Mouse (Mus musculus): ENCODE measurements around the gene St6galnac3.
"Not testable (repeated sequence)": the region's sequence is repeated elsewhere in the genome, so short reads cannot be mapped to it uniquely, and the experiment has no call there.

St6galnac3 gene

DNA sequence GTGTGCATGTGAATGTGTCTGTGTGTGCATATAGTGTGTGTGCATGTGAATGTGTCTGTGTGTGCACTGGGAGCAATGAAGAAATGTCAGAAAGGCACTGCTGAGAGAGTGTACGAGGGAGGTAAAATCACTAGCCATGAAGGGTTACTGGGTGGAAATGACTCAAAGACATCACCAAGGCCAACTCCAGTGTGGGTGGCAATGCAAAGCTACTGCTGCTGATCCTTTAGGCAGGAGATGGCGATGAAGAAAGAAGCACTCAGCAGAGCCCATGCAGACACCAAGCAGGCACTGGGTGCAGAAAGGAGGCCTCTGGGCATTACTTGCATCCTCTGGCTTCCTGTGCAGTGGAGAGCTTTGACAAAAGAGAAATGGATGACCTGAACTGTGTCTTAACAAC lies 310.8 kb downstream of the St6galnac3 start:
- ATAC-seq (ENCODE audit: low TSS enrichment): peak; percentile 58

DNA sequence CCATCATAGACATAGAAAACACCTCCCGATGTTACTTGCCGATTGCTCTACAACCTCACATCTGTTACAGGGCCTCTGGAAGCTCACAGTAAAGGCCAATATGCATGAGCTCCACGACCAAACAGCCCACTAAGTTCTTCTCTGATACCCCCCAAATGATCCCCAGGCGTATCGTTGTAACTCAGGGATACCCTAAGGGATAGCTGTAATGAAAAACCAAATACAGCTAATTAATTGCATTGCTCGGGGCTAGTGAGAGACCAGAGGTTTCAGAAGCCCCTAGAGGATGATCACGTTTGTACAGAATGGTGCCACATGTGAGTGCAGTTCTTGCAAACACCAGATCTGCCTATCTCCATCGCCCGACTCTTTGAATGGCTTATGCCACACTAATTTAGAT lies 315.7 kb downstream of the St6galnac3 start:
- ATAC-seq (ENCODE audit: low TSS enrichment): no peak

DNA sequence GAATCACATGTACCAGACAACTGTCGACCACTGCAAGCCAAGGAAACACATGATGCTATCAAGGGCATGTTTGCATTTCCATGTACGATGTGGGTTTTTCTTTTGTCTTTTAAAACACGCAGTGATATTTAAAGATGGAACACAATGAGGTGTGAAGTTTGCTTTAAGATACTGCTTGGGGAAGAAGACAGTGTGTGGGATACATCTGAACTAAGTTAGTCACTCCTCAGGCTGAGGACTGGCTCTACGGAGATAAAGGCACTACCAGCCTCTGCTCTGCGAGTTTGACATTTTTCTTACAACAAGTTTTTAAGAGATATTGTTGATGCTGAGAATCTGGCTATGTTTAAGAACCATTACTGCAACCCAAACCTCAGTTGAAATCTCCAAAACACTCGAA lies 316.6 kb downstream of the St6galnac3 start:
- ATAC-seq (ENCODE audit: low TSS enrichment): peak; percentile 85

DNA sequence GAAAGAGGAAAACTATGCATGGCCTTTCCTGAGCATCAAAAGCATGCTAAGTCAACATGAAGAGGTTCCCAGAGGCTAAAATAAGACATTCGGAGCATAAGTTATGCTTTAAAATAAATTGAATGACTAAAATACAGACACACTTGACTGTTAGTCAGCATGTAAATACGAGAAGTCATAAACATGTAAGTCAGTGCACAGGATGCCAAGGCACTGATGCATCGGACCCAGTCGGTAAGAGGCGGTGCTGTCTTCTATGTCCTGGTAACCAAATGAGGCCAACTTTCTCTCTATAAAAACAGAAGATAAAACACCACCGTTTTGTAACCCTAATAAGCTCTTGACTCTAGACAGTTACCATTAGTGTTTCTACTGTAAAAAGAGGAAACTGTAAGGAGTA lies 317.3 kb downstream of the St6galnac3 start:
- no peak for ATAC-seq (ENCODE audit: low TSS enrichment)

DNA sequence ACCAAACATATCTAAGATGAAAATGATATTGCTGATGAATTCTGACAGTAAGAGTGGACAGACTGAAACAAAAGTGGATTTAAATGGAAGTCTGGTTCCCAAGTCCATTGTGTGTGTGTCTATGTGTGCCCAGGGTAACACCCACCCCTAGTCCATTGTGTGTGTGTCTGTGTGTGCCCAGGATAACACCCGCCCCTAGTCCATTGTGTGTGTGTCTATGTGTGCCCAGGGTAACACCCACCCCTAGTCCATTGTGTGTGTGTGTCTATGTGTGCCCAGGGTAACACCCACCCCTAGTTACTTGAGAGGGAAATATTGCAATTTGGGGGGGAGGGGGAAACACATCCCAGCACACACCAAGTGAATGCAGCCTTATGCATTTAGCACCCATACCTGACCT lies 318.1 kb downstream of the St6galnac3 start:
- no peak for ATAC-seq (ENCODE audit: low TSS enrichment)

DNA sequence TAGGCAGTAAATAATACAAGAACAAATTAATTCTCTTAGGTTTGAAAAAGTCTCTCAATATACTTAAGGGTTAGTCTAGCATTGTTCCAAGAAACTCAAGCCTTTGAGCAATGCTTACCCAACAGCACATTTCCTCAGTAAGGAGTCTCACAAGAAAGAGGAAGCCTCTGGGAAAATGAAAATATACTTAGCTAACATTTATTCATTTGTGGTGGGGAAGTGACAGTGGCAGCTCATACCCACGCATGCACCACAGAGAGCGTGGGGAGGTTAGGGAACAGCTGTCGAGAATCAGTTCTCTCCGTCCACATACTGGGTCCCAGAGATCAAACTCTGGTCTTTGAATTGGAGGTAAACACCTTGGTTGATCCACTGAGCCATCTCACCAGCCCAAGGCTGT lies 318.8 kb downstream of the St6galnac3 start:
- ATAC-seq (ENCODE audit: low TSS enrichment): peak; percentile 38; the same call in 1 of the 2 replicates

DNA sequence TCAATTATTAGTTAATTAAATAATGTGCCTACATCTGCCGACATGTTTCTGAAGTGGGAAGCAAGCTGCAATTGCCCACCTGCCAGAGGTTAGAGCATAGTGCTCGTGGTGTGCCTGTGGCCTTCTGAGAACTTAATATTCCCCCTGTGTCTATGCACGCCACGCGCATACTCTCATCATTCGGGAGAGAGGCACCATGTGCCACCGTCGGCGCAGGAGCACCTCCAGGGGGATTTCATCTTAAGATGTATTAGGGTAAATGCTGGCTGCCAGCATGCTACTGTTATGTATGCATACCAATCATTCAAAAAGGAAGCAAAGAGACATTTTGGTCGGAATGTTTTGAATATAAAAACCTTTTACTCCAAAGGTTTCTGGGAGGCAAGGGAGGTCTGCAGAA lies 319.3 kb downstream of the St6galnac3 start:
- no peak for ATAC-seq (ENCODE audit: low TSS enrichment)

DNA sequence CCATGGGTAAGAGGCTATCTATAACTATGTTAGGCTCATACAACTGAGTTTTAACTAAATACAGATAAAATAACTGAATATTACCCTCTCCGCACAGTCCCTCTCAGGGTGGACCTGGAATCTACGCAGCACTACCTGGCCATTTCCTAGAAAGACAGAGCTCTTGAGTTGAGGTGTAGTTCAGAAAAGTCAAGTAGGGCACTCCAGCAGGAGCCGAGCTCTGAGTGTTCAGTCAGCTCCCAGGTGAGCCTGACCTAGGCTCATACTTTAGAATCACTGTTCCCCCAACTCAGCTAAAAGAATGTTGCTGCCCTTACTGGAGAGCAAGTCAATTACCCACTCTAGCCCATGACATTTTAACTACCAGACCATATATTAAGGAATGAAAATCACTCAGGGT lies 324.7 kb downstream of the St6galnac3 start:
- no peak for ATAC-seq (ENCODE audit: low TSS enrichment)

DNA sequence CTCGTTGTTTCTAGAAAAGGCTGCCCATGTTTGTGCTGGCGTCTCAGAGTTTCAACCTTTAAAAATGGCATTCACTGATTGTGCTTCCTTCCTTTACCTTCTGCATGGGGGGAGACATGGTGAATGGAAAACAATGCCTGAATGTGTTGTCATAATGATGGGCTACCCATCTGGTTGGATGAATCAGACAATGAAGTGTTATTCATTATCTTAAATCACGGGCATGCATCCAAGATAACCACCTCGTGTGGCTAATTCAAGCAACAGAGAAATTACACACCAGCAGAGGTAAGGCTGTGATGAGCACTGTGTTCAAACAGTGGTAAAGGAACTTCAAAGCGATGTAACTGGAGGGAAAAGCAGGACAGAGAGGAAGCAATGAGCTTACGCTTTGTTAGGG lies 325.4 kb downstream of the St6galnac3 start:
- ATAC-seq (ENCODE audit: low TSS enrichment): no peak

DNA sequence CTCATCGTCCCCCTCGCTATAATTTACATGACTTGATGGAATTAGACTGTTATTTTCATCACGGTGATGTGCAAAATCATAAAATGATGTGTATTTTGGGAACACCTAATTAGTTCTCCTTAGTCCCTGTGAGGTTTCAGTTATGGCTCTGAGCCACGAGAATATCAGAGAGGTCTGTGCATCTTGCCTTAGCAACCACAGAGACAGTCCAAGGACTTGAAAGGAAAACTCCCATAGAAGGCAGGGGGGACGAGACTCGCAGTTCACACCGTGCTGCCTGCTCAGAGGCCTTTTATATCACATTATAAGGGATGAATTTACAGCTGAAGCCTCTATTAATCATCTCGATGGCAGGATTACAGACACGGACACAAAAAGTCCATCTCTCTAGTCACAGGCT lies 327.2 kb downstream of the St6galnac3 start:
- ATAC-seq (ENCODE audit: low TSS enrichment): no peak

DNA sequence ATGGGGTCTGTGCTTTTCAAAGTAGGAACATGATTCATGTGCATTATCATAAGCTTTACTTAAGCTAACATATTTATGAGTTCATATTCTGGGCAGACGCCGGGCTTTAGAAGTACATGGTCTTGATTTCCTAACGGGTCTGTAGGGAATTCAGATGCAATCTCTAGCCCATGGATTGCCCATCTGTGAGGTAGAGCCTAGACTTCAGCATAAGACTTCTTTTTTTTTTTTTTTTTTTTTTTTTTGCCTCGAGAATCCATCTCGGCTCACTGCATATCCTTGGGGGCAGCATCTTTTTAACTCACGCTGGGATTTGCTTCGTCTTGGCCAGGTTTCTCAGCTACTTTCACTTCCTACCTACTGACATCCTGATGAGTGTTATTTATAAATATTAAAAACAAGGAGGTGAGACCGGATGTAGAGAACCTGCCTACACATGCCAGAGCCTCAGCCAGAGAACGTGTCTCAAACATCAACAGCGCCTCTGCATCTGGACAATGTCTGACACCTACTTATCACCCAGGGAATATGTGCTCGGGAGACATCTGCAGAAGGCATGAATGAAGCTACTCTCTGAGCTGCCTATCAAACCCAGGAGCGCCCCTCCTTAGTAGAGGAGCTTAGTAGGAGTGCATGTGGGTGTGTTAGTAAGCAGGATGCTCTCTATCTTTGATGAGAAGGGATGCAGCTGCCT lies 328.5 kb downstream of the St6galnac3 start:
- ATAC-seq (ENCODE audit: low TSS enrichment): peak; percentile 63

DNA sequence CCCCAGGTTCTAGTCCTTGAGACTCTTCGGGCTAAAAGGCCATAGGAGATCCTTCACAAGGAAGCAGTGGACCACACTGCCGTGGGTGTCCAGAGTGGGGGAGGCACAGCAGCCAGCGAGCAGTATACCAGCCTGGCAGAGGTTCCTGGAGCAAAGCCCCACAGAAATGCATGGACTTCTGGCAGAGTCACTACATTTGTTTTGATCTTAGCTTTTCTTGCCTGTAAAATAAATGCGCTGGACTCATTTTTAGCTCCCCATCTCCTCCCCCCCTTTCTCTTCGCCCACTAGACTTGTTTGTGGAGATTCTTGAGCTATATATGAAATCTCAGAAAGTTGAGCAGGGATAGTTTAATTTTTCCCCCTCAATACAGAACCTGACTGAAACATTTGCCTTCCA lies 329.6 kb downstream of the St6galnac3 start:
- peak; percentile 82 for ATAC-seq (ENCODE audit: low TSS enrichment)

DNA sequence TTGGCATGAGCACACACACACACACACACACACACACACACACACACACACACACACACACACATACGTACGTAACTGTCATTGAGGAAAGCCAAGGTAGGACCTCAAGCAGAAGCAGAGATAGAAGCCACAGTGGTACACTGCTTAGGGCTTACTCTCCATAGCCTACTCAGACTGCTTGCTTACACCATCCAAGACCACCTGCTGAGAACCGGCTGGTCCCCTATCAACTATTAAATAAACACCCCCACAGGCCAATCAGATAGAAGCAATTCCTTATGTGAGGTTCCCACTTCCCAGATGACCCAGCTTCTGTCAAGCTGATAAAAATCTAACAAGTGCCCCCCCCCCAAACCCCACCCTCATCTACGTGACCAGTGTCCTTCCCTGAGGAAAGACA lies 330.2 kb downstream of the St6galnac3 start:
- ATAC-seq (ENCODE audit: low TSS enrichment): no peak

DNA sequence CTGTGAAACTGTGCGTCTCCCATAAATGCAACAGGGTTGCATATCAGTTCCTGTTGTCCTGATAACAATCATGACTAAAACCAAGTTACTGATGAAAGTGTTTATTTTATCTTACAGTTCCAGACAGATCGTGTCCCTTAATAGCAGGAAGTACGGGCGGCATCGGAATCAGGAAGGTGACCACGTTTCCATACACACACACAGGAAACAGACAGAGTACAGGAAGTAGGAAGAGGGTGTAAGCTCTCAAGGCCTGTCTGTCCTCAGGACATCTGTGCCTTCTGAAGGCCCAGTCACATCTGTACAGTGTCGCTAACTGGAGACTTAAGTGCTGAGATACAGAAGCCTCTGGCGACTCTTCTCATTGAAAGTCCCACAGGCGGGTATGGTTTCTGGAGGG lies 330.8 kb downstream of the St6galnac3 start:
- no peak for ATAC-seq (ENCODE audit: low TSS enrichment)

DNA sequence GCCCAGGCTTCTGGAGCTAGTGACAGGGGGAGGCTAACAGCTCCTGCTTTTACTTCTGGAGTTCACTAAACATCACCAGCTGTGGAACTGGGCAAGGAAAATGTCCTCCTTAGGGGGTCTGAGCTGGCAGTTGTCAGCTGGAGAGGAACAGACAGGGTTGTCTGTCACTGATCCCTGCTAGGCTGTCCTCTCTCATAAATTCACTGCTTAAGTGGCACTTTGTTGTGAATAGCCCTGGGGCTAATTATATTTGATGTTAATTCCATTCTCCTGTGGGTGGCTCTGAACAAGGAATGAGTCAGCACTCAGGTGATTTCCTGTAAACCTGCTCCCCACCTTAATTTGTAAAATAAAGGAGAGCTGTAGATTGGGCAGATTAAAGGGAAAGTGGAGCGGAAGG lies 333.5 kb downstream of the St6galnac3 start:
- not testable (repeated sequence) for ATAC-seq (ENCODE audit: low TSS enrichment)

DNA sequence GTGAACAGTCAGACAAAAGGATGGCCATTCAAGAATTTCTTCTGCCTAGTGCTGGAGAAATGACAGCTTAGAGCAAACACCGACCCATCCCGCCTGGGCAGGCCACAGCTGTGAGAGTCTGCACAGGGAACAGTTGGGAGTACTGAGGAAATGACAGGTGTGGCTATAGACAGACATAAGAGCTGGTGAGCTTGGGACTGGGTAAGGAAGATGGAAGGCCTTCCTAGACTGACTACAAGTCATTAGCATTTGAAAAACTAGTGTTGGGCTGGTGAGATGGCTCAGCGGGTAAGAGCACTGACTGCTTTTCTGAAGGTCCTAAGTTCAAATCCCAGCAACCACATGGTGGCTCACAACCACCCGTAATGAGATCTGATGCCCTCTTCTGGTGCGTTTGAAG lies 340.3 kb downstream of the St6galnac3 start:
- not testable (repeated sequence) for ATAC-seq (ENCODE audit: low TSS enrichment)

DNA sequence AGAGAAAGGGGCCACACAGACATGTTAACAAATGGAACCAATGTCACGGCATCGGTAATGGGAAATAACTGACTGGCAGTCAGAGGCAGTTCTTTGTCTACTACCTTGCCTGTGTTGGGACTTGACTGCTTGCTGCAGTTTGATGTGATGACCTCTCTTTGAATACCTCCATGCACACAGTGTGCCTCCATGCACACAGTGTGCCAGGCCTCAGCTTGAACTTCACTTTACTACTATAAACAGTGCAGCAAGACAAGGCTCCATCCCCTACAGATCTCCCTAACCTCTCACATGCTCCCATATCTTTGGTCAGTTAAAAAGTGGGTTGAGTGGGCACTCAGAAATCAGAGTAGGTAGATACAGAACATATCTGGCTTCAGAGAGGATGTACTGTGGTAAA lies 341.3 kb downstream of the St6galnac3 start:
- ATAC-seq (ENCODE audit: low TSS enrichment): no peak

DNA sequence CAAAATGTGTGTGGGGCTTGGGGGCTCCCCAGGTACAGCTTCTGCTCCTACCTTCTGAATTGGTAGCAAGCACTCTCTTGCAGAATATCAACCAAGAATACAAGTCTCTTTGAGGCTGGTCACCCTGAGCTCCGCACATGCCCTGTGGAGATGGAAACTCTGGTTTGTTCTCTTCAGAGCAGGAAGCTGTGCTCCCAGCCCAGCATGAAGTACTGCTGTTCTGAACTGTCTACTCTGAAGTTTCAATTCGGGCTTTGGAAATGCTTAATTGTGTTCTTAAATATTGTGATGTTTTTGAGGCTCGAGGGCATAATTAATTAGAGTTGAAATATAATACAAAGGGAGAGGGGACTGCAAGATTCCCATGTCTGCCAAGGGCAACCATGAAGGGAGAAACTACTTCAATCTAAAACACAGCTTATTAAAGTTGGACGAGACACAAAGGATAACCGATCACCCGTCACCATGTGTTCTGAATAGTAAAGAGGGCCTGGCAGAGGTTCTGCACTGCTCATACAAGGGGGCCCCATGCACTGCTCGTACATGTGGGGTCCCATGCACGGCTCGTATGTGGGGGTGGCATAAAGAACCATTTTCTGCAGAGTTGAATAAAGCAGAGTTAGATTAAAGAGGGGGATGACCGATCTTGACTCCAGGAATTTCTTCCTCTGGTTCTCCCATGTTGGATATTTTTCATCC lies 359.8 kb downstream of the St6galnac3 start:
- no peak for ATAC-seq (ENCODE audit: low TSS enrichment)

DNA sequence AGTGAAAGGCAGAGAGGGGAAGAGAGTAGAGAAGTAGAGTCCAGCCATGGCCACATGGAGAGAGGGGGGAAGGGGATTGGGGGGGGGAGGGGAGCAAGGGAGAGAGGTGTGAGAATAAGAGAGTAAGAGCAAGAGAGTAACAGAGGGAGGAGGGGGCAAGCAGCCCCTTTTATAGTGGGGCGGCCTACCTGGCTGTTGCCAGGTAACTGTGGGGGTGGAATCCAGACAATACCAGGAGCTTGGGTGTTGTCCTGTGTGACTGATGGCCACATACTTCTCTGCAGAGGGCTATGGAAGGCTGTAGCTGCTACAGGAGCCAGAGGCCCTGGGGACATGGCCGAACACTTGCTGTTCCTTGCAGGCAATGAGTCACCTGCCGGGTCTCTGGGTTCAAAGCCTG lies 360.6 kb downstream of the St6galnac3 start:
- ATAC-seq (ENCODE audit: low TSS enrichment): no peak

DNA sequence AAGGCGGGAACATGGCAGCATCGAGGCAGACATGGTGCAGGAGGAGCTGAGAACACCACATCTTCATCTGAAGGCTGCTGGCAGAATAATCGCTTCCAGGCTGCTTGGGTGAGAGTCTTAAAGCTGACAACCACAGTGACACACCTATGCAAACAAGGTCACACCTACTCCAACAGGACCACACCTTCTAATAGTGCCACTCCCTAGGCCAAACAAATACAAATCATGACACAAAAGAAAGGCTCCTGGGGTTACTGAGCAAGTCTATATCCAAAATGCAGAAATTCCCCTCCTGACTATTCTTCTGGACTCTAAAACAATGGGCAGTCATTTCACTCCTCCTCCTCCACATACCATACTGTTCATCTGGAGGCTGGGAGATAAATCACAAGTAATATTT lies 365.0 kb downstream of the St6galnac3 start:
- no peak for ATAC-seq (ENCODE audit: low TSS enrichment)

DNA sequence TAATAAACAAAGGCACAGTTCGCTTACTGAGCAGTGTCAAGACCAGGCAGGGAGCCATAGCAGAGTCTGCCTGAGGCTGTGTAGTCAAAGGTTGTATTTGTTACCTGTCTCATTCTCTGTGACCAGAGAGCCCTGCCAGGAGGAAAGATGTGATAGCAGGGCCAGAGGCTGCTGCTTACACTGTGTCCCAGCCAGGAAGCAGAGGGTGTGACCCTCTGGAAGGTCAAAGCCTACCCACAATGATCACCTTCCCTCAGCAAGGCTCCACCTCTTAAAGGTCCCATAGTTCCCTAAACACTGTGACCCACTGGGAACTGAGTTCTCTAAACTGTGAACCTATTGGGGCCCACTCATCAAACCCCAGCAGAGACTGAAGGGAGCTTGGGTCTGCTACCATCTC lies 368.9 kb downstream of the St6galnac3 start:
- no peak for ATAC-seq (ENCODE audit: low TSS enrichment)

DNA sequence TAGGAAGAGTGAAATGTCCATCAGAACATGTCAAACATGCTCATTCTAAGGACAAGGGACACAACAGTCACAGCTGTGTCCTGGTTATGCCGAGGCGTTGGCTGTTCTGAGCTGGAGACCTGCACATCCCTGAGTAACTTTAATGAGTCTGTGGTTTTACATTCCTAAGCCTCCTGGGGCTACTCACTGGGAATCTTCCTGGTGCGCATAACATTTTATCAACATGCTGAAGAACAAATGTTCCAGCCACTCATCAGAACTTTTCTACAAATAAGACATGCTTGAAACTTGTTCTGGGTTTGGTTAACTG lies 370.0 kb downstream of the St6galnac3 start:
- no peak for ATAC-seq (ENCODE audit: low TSS enrichment)

DNA sequence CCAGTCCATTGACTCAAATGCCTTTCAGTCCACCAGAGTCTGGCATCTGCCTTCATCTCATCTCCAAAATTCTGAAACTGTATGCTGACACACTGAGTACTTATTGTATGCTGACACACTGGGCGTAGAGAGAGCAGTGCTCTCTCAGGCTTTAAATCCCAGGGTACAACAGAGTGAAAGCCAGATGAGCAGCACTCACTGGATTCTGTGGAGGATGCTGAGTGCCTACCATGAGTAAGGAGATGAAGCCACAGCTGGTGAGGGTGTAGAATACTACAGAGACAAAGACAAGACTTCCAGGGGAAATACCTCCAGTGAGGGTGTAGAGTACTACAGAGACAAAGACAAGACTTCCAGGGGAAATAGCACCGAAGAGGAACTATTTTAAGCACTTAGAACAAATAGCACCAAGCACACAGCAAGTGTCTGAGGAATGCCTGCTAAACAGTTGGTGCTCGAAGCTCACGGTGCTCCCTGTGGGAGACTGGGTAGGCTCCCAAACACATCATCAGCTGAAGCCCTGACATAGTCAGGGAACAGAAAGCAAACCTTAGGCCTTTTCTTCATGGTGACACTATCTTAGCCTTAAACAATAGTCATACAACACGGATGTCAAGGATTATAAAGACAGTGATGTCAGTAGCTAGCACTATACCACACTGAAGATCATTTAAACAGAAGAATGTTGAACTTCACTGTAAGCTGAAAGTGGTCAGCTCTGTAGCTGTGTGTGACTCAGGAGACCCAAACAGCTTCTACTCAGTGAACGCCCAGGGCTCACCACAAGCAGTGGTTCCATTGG lies 370.6 kb downstream of the St6galnac3 start:
- peak; percentile 51 for ATAC-seq (ENCODE audit: low TSS enrichment)
